Mouse (Mus musculus): ENCODE measurements around the gene Pars2. TPM values are rescaled to one million over a fixed set of nuclear protein-coding genes. Genes with fewer than 3 reads are reported as not detected.
A peak's percentile ranks its signal among the peaks of the same experiment; 100 is the strongest.

The Pars2 gene
- 1 to 10 TPM; 5.7 to 9.5 (median 8.5) TPM for total RNA-seq (2022)

- peak; percentile 97 for DNase-seq
Measured at GRCm38 (mm10) chr4:106650833-106651527, at the start of gene Pars2. Pars2 (plus strand) TSS chr4:106651069.

GRCm38 (mm10) chr4:106606639-106607554, 44.0 kb upstream of the Pars2 start:
- no peak for DNase-seq

GRCm38 (mm10) chr4:106607905-106608304, 43.0 kb upstream of the Pars2 start:
- no peak for DNase-seq

GRCm38 (mm10) chr4:106613105-106613504, 37.8 kb upstream of the Pars2 start:
- no peak for DNase-seq

- peak; percentile 44 for DNase-seq
Measured at GRCm38 (mm10) chr4:106613560-106613959, 37.3 kb upstream of the Pars2 start.

- peak; percentile 22 for DNase-seq
Measured at GRCm38 (mm10) chr4:106614180-106614797, 36.6 kb upstream of the Pars2 start.

- DNase-seq: no peak
Measured at GRCm38 (mm10) chr4:106614881-106615280, 36.0 kb upstream of the Pars2 start.

GRCm38 (mm10) chr4:106615637-106616036, 35.2 kb upstream of the Pars2 start:
- DNase-seq: no peak

- no peak for DNase-seq
Measured at GRCm38 (mm10) chr4:106617056-106617455, 33.8 kb upstream of the Pars2 start, which contains the start of gene Lexm. Lexm (minus strand) TSS chr4:106617241.

GRCm38 (mm10) chr4:106618898-106619297, 32.0 kb upstream of the Pars2 start:
- no peak for DNase-seq

GRCm38 (mm10) chr4:106621428-106621827, 29.4 kb upstream of the Pars2 start:
- DNase-seq: no peak

- DNase-seq: peak; percentile 29
Measured at GRCm38 (mm10) chr4:106622030-106622493, 28.8 kb upstream of the Pars2 start, which contains the start of gene Ttc22. Ttc22 (plus strand) TSS chr4:106622432.

- no peak for DNase-seq
Measured at GRCm38 (mm10) chr4:106622712-106623111, 28.2 kb upstream of the Pars2 start.

- no peak for DNase-seq
Measured at GRCm38 (mm10) chr4:106624271-106624670, 26.6 kb upstream of the Pars2 start.

- DNase-seq: no peak
Measured at GRCm38 (mm10) chr4:106627809-106628208, 23.1 kb upstream of the Pars2 start.

GRCm38 (mm10) chr4:106628650-106629360, 22.1 kb upstream of the Pars2 start:
- no peak for DNase-seq

- no peak for DNase-seq
Measured at GRCm38 (mm10) chr4:106629374-106629773, 21.5 kb upstream of the Pars2 start.

GRCm38 (mm10) chr4:106630333-106631220, 20.3 kb upstream of the Pars2 start:
- DNase-seq: no peak

GRCm38 (mm10) chr4:106632313-106632712, 18.6 kb upstream of the Pars2 start:
- no peak for DNase-seq

GRCm38 (mm10) chr4:106633281-106634085, 17.4 kb upstream of the Pars2 start:
- DNase-seq: no peak
